Mouse (Mus musculus) embryonic fibroblast, embryonic 13.5 days (primary cell): ENCODE results near the gene Olfr429. TPM values are rescaled to one million over a fixed set of nuclear protein-coding genes. Genes with fewer than 3 reads are reported as not detected.

Experiments used
- H3K27ac ChIP-seq: 2 replicates; pipeline ENCODE4 v1.5.1; 2012; ENCODE audit warnings: low read length, control low read depth, inconsistent platforms; ENCODE audit not compliant: insufficient read depth
- H3K4me1 ChIP-seq: 2 replicates; pipeline ENCODE4 v1.6.1; 2011; ENCODE audit warnings: low read length; ENCODE audit not compliant: control insufficient read depth, insufficient read depth
- H3K4me3 ChIP-seq: 2 replicates; pipeline ENCODE4 v1.5.1; 2011; ENCODE audit warnings: mild to moderate bottlenecking, control low read depth, low read length; ENCODE audit not compliant: insufficient read depth
- CTCF ChIP-seq: IDR thresholded peaks from 2 replicates; pipeline ENCODE4 v1.5.1; 2011; ENCODE audit warnings: mild to moderate bottlenecking, control low read depth, low read length, moderate library complexity, borderline replicate concordance; ENCODE audit not compliant: insufficient read depth
- POLR2A ChIP-seq: IDR thresholded peaks from 2 replicates; pipeline ENCODE4 v1.6.1; 2011; ENCODE audit warnings: low read depth, mild to moderate bottlenecking, control low read depth, low read length, moderate library complexity
- polyA plus RNA-seq: library from polyadenylated mRNA; stranded (reverse); fragments of >200 nt; gene quantifications from 2 replicates; pipeline ENCODE4 v1.2.4, GENCODE M21; 2011; ENCODE audit warnings: low read depth; ENCODE audit not compliant: missing spikeins, insufficient read length

The Olfr429 gene
- polyA plus RNA-seq, 1 experiment: not detected

- no peak overlapping the region for H3K27ac ChIP-seq
- H3K4me1 ChIP-seq: no peaks in the 10 kb centered on the region
- TF ChIP-seq POLR2A: no peak
- no peak for TF ChIP-seq CTCF
- H3K4me3 ChIP-seq: no peak overlapping the region
Measured at GRCm38 (mm10) chr1:174051515-174051914, 32.6 kb upstream of the Olfr429 start.

GRCm38 (mm10) chr1:174051931-174052536 lies 32.1 kb upstream of the Olfr429 start:
- Histone ChIP-seq H3K4me3 (no peak overlapping the region), H3K27ac (no peak overlapping the region), H3K4me1 (no peaks in the 10 kb centered on the region)
- TF ChIP-seq POLR2A: no peak
- no peak for TF ChIP-seq CTCF

DNA sequence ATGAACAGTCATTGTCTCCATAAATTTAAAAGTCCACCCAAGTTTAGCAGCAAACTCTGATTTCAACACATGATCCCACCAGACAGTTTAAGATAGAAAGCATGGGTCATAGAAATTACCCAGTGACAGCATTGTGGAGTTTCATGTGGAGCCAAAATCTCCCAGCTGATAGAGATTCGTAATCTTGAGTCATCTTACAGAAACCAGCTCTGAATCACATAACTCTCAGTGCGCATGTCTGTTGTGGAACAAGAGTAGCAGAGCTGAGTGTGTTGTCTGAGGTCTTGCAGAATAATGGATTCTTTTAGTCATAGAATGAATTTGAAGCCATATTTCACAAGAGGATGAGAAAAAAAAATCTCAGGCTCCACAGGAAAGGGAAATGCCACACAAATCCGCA lies 31.1 kb upstream of the Olfr429 start:
- Histone ChIP-seq H3K4me3 (no peak overlapping the region), H3K27ac (no peak overlapping the region), H3K4me1 (no peaks in the 10 kb centered on the region)
- TF ChIP-seq CTCF (no peak), POLR2A (no peak)

GRCm38 (mm10) chr1:174055248-174055647 lies 28.9 kb upstream of the Olfr429 start:
- H3K4me1 ChIP-seq: no peaks in the 10 kb centered on the region
- TF ChIP-seq CTCF: no peak
- TF ChIP-seq POLR2A: no peak
- no peak overlapping the region for H3K27ac ChIP-seq
- no peak overlapping the region for H3K4me3 ChIP-seq

DNA sequence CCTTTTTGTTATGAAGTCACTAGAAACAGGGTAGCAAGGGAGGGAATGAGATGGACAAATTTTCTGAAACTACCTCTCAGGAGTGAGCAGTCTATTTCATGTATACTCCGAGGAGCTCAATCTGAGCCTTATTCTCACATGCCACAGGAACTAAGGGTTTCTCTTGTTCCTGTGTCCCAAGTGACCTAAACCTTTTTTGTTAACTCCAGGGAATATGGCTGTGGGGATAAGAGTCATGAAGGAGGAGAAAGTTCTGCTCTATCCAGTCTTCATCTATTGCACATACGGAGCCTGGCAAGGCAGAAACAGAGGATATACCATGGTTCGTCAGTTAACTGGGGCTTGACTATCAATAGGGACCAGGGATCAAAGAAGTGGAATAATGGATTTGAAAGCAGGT lies 17.8 kb upstream of the Olfr429 start, which contains the start of gene Olfr430:
Gene Olfr430 (plus strand): TSS at position 301 of the 400 bp plus-strand sequence.
- no peak within 1 kb of the TSS for H3K27ac ChIP-seq
- no peaks in the 10 kb centered on the region for H3K4me1 ChIP-seq
- no peak within 1 kb of the TSS for H3K4me3 ChIP-seq
- TF ChIP-seq POLR2A: no peak
- no peak for TF ChIP-seq CTCF

DNA sequence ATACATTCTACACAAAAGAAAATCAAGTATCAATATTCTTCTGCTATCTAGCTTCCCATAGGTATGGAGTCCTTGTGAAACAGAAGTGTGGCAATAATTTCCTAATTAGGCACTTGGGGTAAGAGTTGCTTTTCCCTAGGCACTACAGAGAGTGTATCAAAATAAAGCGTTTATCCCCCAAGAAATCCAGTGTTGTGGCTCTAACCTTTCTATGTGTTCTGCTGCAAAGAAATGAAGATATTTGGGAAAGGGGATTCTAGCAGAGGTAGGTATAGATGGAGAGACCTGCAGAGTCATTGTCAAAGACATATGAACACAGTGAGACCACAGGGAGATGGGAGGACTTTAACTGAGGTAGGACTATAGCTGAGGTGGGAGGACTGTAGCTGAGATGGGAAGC lies 12.5 kb downstream of the Olfr429 start, which contains the start of gene Olfr427:
Gene Olfr427 (plus strand): TSS at position 301 of the 400 bp plus-strand sequence.
- Histone ChIP-seq H3K4me3 (no peak within 1 kb of the TSS), H3K4me1 (no peaks in the 10 kb centered on the region), H3K27ac (no peak within 1 kb of the TSS)
- TF ChIP-seq CTCF (no peak), POLR2A (no peak)

DNA sequence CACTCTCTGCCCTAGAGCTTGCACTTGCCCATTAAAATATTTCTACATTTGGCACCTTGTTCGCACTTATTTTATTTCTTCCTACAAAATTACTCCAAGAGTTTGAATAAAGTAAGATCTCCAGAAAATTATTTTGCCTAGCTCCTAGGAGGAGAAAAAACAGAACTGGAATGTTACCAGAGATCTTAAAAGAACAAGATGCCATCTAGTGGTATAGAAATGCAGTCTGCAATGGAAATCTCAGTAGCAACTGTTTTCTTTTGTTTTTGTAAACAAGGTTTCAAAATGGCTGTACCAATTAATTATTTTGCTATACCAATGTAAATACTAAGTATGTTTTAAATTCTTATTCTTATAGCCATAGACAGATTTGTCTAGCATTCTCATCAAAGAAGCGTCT lies 19.6 kb downstream of the Olfr429 start:
- no peak overlapping the region for H3K4me3 ChIP-seq
- H3K27ac ChIP-seq: no peak overlapping the region
- no peaks in the 10 kb centered on the region for H3K4me1 ChIP-seq
- TF ChIP-seq POLR2A (no peak), CTCF (no peak)

DNA sequence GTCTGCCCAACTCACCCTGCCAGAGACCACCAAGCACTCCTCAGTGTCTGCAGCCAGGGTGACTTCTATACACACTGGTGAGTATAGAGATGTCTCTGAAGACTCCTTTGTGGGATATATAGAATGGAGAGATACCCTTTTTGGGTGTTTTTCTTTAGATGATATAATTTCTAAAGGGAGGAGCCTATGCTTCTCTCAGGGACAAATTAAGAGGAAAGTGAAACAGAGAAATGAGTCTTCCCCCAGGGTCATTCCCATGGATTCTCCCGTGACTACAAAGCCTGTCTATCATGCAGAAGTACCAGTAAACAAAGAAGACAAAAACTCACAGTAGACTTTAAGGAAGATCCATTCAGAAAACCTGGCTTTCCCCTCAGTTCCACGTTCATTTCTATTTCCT lies 36.9 kb downstream of the Olfr429 start, which contains the start of gene Olfr231:
Gene Olfr231 (minus strand): TSS at position 101 of the 400 bp plus-strand sequence.
- H3K4me3 ChIP-seq: no peak within 1 kb of the TSS

GRCm38 (mm10) chr1:174131217-174131616 lies 47.1 kb downstream of the Olfr429 start, which contains the start of gene Olfr424:
Gene Olfr424 (plus strand): TSS chr1:174131517.
- no peaks in the 10 kb centered on the region for H3K4me1 ChIP-seq
- H3K27ac ChIP-seq: no peak within 1 kb of the TSS
- H3K4me3 ChIP-seq: no peak within 1 kb of the TSS
- TF ChIP-seq CTCF (no peak), POLR2A (no peak)

More for the DNA sequence above, 36.9 kb downstream of the Olfr429 start, which contains the start of gene Olfr231:
- TF ChIP-seq POLR2A (no peak), CTCF (no peak)
- no peak within 1 kb of the TSS for H3K27ac ChIP-seq
- no peaks in the 10 kb centered on the region for H3K4me1 ChIP-seq

DNA sequence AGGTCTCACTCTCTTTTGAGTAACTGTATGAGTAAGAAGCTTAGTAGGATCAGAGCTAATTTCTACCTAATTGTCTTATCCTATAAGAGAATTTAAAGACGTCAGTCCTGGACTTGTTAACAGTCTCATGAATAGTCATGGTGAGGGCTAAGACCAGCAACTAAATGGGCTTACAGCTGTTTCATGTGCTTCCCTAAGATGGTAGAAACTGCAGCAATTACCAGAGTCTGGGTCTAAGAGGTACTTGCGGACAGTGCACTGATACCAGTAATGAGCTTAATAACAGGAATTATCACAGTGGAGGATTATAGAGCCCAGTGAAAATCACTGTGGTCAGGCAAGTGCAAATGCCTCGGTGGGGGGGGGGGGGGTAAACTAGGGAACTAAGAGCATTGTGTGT lies 47.9 kb downstream of the Olfr429 start:
- TF ChIP-seq POLR2A: no peak
- no peak for TF ChIP-seq CTCF
- no peak overlapping the region for H3K27ac ChIP-seq
- H3K4me3 ChIP-seq: no peak overlapping the region
- H3K4me1 ChIP-seq: no peaks in the 10 kb centered on the region

Other genes starting within 250 kb of the Olfr429 start
- gene Ifi211, start 171.3 kb upstream of the Olfr429 start, polyA plus RNA-seq: 27.4 TPM in 2 replicates
- gene Mndal, start 141.8 kb upstream of the Olfr429 start, polyA plus RNA-seq: 3.7 and 8.8 TPM in 2 replicates
- 5.0 and 9.6 TPM in 2 replicates for gene Ifi203, start 141.7 kb upstream of the Olfr429 start, polyA plus RNA-seq
- not detected in 2 replicates for gene Ifi202b, start 101.6 kb upstream of the Olfr429 start, polyA plus RNA-seq
- 0.95 and 2.4 TPM in 2 replicates for gene Ifi205, start 52.5 kb upstream of the Olfr429 start, polyA plus RNA-seq
- gene Olfr433, start 43.6 kb upstream of the Olfr429 start, polyA plus RNA-seq: not detected in 2 replicates
- gene Olfr432, start 35.1 kb upstream of the Olfr429 start, polyA plus RNA-seq: not detected in 2 replicates
- not detected in 2 replicates for gene Olfr430, start 17.7 kb upstream of the Olfr429 start, polyA plus RNA-seq
- not detected in 2 replicates for gene Olfr427, start 12.6 kb downstream of the Olfr429 start, polyA plus RNA-seq
- gene Olfr231, start 36.8 kb downstream of the Olfr429 start, polyA plus RNA-seq: not detected in 2 replicates
- gene Olfr424, start 47.2 kb downstream of the Olfr429 start, polyA plus RNA-seq: not detected in 2 replicates
- gene Olfr420, start 71.3 kb downstream of the Olfr429 start, polyA plus RNA-seq: not detected in 2 replicates
- gene Spta1, start 88.4 kb downstream of the Olfr429 start, polyA plus RNA-seq: 0.32 and 0.37 TPM in 2 replicates
- not detected in 2 replicates for gene Olfr419, start 167.7 kb downstream of the Olfr429 start, polyA plus RNA-seq
- not detected in 2 replicates for gene Mptx1, start 246.2 kb downstream of the Olfr429 start, polyA plus RNA-seq